Mouse (Mus musculus) fat pad, adult 2 months (tissue): Measurements from ENCODE around the gene Gm13030.
"Not testable (repeated sequence)": the region's sequence is repeated elsewhere in the genome, so short reads cannot be mapped to it uniquely, and the experiment has no call there.

Source experiments
- DNase-seq: peaks from one replicate; pipeline ENCODE4 v3.0.0-alpha.2; 2011; ENCODE audit warnings: low read depth, low spot score; ENCODE audit errors: extremely low read depth

Gm13030 gene

DNA sequence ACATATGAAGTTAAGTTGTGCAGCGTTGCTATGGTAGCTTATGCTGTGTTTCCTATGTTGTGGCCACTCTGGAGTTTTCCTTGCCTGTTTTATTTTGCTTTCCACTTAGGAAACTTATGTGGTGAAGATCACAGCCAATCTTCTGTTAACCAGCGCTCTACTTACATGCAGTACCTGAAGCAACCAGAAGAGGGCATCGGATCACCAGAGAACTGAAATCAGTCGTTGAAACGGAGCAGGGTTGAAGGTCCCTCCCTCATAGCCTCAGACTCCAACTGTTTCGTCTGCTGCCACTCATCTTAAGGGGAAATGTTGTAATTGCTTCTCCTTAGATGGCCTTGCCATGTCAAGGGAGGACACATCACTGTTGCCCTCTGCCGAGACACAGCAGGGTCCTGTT, 7.4 kb downstream of the Gm13030 start:
- DNase-seq, result no peak

GRCm38 (mm10) chr4:138865991-138866390, 7.8 kb downstream of the Gm13030 start:
- no peak for DNase-seq

- DNase-seq, result no peak
Measured at GRCm38 (mm10) chr4:138865092-138865491, 8.7 kb downstream of the Gm13030 start.

- DNase-seq, result no peak
Measured at GRCm38 (mm10) chr4:138863344-138863998, 10.3 kb downstream of the Gm13030 start, which contains the start of gene Pla2g5. TSS of gene Pla2g5 (minus strand) at chr4:138863482.

DNA sequence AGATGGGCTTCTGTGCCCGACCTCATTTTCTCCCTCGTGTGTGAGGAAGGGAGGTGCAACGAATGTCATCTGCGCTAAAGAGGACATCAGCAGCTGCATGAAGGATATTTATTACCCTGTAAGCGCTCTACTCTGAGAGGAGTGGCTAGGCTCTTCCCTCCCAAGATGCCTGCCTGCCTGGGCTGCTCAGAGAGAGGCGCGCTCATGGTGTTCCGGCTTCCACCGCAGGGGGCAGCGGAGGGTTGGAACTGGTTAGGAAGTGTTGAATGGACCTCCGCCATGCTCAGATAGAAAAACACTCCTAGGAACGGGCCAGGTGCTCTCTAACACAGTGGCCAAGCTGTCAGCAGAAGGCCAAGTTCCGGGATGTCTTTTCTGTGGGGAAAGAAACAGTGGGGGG, 14.0 kb downstream of the Gm13030 start:
- DNase-seq, result no peak

GRCm38 (mm10) chr4:138859245-138859644, 14.5 kb downstream of the Gm13030 start:
- DNase-seq, result no peak

GRCm38 (mm10) chr4:138858446-138858845, 15.3 kb downstream of the Gm13030 start:
- no peak for DNase-seq

GRCm38 (mm10) chr4:138857576-138857975, 16.2 kb downstream of the Gm13030 start:
- no peak for DNase-seq

DNA sequence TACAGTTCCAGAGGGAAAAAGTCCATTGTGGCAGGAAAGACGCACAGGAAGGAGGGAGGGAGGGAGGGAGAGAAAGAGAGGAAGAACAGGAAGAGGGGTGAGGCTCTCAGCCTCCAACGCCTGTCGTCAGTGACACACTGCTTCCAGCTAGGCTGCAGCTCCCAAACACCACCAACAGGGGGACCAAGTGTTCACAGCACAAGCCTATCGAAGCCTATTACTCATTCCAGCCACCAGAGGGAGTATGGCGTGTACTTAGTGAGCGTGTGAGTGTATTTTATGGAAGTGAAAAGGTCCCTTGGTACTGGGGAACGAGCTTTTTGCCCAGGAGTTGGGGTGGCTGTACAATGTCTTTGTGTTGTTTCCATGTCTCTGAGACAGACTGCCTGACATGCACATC, 17.3 kb downstream of the Gm13030 start:
- no peak for DNase-seq

GRCm38 (mm10) chr4:138855092-138855632, 18.6 kb downstream of the Gm13030 start:
- DNase-seq, result no peak

GRCm38 (mm10) chr4:138852961-138853360, 20.8 kb downstream of the Gm13030 start:
- DNase-seq, result no peak

DNA sequence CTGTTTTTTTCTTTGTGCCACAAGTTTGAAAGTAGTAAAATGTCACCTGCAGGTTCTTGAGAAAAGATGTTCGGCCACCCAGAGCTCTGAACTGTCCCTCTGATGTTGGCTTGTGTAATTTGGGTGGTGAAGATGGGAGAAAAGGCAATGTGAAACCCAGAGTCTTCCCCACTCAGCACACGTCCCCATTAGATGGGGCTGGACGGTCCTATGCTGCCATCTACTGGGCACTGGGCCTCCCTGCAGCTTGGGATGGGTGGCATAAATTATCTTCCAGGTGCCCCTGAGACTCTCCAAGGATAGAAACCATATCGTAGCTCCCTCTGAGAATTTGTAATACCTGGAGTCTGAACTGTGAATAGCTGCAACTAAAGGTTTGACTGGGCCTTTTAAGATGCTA, 22.3 kb downstream of the Gm13030 start:
- DNase-seq, result no peak

DNA sequence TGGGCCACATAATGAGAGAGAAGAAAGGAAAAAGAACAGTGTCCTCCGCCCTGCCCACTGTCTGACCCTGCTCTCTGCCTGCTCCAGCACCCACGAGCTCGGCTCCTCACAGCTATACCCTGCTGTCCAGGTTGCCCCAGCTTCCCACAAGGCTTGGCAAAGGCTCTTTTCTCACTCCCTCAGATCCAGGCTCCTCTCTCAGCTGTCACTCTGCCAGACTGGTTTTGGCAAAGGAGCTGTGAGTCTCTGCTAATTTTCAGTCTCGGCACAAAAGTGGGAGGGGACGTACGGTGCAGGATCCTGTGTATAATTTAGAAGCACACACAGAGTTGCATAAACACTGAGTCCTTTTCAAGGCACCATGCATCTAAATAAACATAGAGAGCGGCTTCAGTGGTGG, 32.4 kb downstream of the Gm13030 start:
- no peak for DNase-seq

GRCm38 (mm10) chr4:138840726-138841125, 33.0 kb downstream of the Gm13030 start:
- no peak for DNase-seq

DNA sequence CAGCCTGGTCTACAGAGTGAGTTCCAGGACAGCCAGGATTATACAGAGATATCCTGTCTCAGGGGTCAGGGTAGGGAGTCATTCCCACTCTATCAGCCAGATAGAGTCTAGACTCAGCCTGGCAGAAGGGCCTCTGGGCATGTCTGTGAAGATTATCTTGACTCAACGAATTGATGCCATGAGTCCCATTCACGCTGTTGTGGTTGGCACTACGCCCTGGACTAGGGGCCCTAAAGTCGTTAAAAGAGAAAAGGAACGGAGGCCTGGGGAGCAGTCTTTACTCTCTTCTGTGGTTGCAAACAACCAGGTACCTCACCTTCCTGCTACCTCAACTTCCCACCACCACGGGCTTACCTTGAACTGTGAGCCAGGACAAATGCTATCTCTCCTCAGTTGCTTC, 34.0 kb downstream of the Gm13030 start:
- DNase-seq, result no peak

- DNase-seq, result no peak
Measured at GRCm38 (mm10) chr4:138827147-138827546, 46.6 kb downstream of the Gm13030 start.

GRCm38 (mm10) chr4:138825751-138826567, 47.8 kb downstream of the Gm13030 start:
- DNase-seq, result no peak

- DNase-seq, result no peak
Measured at GRCm38 (mm10) chr4:138824660-138825059, 49.1 kb downstream of the Gm13030 start.

GRCm38 (mm10) chr4:138824161-138824560, 49.6 kb downstream of the Gm13030 start:
- DNase-seq, result not testable (repeated sequence)

DNA sequence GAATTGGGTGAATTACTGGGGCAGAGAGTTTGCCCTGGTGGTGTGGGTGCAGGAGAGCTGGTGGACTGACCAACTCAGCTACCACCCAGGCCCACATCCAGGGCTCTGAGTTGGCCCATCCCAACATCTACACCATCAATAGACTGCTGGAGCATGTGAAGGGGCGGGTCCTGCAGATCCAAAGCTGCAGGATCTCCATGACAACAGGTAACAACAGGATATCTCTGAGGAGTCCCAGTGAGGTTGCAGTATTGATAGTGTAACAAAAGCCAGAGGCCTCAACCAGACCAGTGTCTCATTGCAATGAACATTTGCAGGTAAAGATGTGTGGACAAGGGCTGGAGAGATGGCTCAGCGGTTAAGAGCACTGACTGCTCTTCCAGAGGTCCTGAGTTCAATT, 52.7 kb downstream of the Gm13030 start:
- DNase-seq, result no peak
